Mouse (Mus musculus): ENCODE measurements around the gene Pcnx3. TPM values are rescaled to one million over a fixed set of nuclear protein-coding genes. Genes with fewer than 3 reads are reported as not detected.

Gene Pcnx3
- 39.7 and 43.7 TPM in 2 replicates for polyA plus RNA-seq (2011; ENCODE audit: insufficient read depth, insufficient read length, low read depth, missing spikeins)

DNA sequence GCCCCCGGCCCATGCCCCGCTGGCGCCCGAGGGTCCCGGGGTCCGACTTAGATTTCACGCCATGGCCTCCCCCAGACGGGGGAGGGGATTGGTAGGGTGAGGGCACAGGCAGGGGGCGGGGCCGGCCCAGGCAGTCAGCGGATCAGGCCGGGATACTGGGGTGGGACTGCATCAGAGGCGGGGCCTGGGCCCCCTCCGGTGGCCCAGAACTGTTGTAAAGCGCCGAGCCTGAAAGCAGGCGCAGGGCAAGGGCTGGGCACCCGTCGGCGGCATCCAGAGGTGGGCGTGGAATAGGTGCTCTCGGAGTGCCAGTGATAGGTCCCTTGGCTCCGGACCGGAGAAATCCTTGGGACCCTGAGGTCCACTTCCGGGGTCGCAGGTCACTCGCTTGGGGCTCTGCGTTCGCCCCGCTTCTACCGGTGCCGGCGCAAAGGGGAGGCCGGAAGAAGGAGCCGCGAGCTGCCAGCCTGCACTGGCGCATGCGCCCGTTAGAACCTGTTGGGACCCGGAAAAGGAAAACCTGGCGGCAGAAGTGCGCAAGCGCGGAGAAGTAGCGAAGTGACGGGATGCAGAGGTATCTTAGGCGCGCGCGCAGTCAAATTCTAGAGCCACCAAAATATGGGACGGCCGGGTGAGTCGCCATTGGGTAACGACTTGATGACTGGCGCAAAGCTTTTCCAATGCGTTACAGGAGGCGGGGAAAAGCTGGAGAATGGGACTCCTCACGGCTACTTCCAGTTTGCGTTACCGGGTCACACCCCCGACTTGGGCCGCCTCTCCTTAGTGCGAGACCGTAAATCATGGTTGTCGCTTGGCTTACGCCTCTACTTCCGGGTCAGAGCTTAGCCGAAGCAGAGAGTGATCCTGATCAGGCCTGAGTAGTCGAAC lies at the start of gene Pcnx3, which contains the start of gene Map3k11:
Gene Pcnx3 (minus strand): TSS at position 709 of the 888 bp plus-strand sequence.
Gene Map3k11 (plus strand): TSS at position 543 of the 888 bp plus-strand sequence.
- no peaks in the 10 kb centered on the region for H3K27me3 ChIP-seq (ENCODE audit: control insufficient read depth, insufficient read depth, low read length, poor library complexity, severe bottlenecking)
- no peak for TF ChIP-seq POLR2A (IDR thresholded peaks at IDR 0.05; ENCODE audit: insufficient read depth, low read length)
- 0 out of 2 replicates have a peak, but pooled peaks have one; percentile 14 for TF ChIP-seq EP300 (IDR thresholded peaks at IDR 0.05; ENCODE audit: insufficient read depth, low read depth, low read length)
- peaks cover 5% of the 10 kb centered on the region; the same call in 1 of the 2 replicates for H3K36me3 ChIP-seq (ENCODE audit: control insufficient read depth, insufficient read depth, low read length, poor library complexity, severe bottlenecking)
- no peaks in the 10 kb centered on the region for H3K4me1 ChIP-seq (ENCODE audit: control insufficient read depth, insufficient read depth, low read length)
- peak within 1 kb of the TSS; percentile 56 for H3K9ac ChIP-seq (ENCODE audit: low read depth, poor library complexity, severe bottlenecking)
- H3K27ac ChIP-seq (ENCODE audit: insufficient read depth, low read length), result peak within 1 kb of the TSS; percentile 80
- H3K9me3 ChIP-seq (replicated peaks; ENCODE audit: control insufficient read depth, insufficient read depth, low read length, poor library complexity, severe bottlenecking), result no peaks in the 10 kb centered on the region
- H3K4me3 ChIP-seq (ENCODE audit: low read depth, low read length), result peak within 1 kb of the TSS; percentile 81

- Histone ChIP-seq H3K4me3 (ENCODE audit: low read depth, low read length) (no peak overlapping the region), H3K36me3 (ENCODE audit: control insufficient read depth, insufficient read depth, low read length, poor library complexity, severe bottlenecking) (no peaks in the 10 kb centered on the region), H3K9ac (ENCODE audit: low read depth, poor library complexity, severe bottlenecking) (no peak overlapping the region), H3K4me1 (ENCODE audit: control insufficient read depth, insufficient read depth, low read length) (no peaks in the 10 kb centered on the region), H3K27ac (ENCODE audit: insufficient read depth, low read length) (no peak overlapping the region), H3K27me3 (ENCODE audit: control insufficient read depth, insufficient read depth, low read length, poor library complexity, severe bottlenecking) (no peaks in the 10 kb centered on the region), H3K9me3 (replicated peaks; ENCODE audit: control insufficient read depth, insufficient read depth, low read length, poor library complexity, severe bottlenecking) (no peaks in the 10 kb centered on the region)
- no peak for TF ChIP-seq POLR2A (IDR thresholded peaks at IDR 0.05; ENCODE audit: insufficient read depth, low read length)
- no peak for TF ChIP-seq CTCF (IDR thresholded peaks at IDR 0.05; ENCODE audit: low read depth, low read length)
- no peak for TF ChIP-seq EP300 (IDR thresholded peaks at IDR 0.05; ENCODE audit: insufficient read depth, low read depth, low read length)
Observed at GRCm38 (mm10) chr19:5734325-5734724, 45.6 kb upstream of the Pcnx3 start.

DNA sequence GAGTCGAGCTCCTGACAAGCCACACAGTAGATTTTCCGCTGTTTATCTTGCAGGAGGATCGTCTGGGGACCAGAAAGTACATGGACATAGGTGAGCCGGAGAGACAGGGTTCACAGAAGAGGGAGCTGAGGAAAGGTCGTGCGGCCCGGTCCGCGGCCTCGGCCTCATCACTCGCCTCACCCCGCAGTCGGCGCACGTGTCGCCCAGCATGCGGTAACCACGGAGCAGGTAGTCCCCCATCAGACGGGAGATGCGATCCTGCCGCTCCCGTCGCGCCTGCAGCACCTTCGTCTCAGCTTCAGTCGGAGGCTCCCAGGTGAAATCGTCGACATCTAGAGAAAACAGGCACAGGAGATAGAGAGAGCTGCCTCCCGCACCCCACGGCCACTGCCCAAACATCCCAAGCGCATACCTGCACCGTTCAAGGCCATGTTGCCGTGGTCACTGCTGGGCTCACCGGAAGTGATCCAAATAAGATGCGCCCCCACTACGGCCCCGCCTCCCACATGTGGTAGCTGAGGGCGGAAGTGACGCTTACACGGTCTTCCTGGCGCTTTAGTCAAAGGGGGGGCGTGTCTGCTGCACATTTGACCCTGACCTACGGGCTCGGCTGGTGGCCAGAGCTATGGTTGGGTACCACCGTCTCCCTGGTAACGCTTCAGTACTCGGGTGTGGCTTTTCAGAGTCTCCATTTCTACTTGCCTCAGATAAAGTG lies 42.7 kb upstream of the Pcnx3 start:
- Histone ChIP-seq H3K9ac (ENCODE audit: low read depth, poor library complexity, severe bottlenecking) (peak overlapping the region; percentile 59), H3K4me3 (ENCODE audit: low read depth, low read length) (peak overlapping the region; percentile 83), H3K27me3 (ENCODE audit: control insufficient read depth, insufficient read depth, low read length, poor library complexity, severe bottlenecking) (no peaks in the 10 kb centered on the region), H3K36me3 (ENCODE audit: control insufficient read depth, insufficient read depth, low read length, poor library complexity, severe bottlenecking) (no peaks in the 10 kb centered on the region), H3K4me1 (ENCODE audit: control insufficient read depth, insufficient read depth, low read length) (no peaks in the 10 kb centered on the region), H3K27ac (ENCODE audit: insufficient read depth, low read length) (no peak overlapping the region), H3K9me3 (replicated peaks; ENCODE audit: control insufficient read depth, insufficient read depth, low read length, poor library complexity, severe bottlenecking) (no peaks in the 10 kb centered on the region)
- TF ChIP-seq CTCF (IDR thresholded peaks at IDR 0.05; ENCODE audit: low read depth, low read length) (no peak), EP300 (IDR thresholded peaks at IDR 0.05; ENCODE audit: insufficient read depth, low read depth, low read length) (peak; percentile 50; the same call in 1 of the 2 replicates), POLR2A (IDR thresholded peaks at IDR 0.05; ENCODE audit: insufficient read depth, low read length) (peak; percentile 73)

- H3K4me1 ChIP-seq (ENCODE audit: control insufficient read depth, insufficient read depth, low read length), result no peaks in the 10 kb centered on the region
- TF ChIP-seq CTCF (IDR thresholded peaks at IDR 0.05; ENCODE audit: low read depth, low read length), result no peak
- TF ChIP-seq EP300 (IDR thresholded peaks at IDR 0.05; ENCODE audit: insufficient read depth, low read depth, low read length), result no peak
- no peak for TF ChIP-seq POLR2A (IDR thresholded peaks at IDR 0.05; ENCODE audit: insufficient read depth, low read length)
- H3K9me3 ChIP-seq (replicated peaks; ENCODE audit: control insufficient read depth, insufficient read depth, low read length, poor library complexity, severe bottlenecking), result no peaks in the 10 kb centered on the region
- no peaks in the 10 kb centered on the region for H3K36me3 ChIP-seq (ENCODE audit: control insufficient read depth, insufficient read depth, low read length, poor library complexity, severe bottlenecking)
- no peak overlapping the region for H3K27ac ChIP-seq (ENCODE audit: insufficient read depth, low read length)
- peak overlapping the region; percentile 83 for H3K4me3 ChIP-seq (ENCODE audit: low read depth, low read length)
- H3K27me3 ChIP-seq (ENCODE audit: control insufficient read depth, insufficient read depth, low read length, poor library complexity, severe bottlenecking), result no peaks in the 10 kb centered on the region
- peak overlapping the region; percentile 59 for H3K9ac ChIP-seq (ENCODE audit: low read depth, poor library complexity, severe bottlenecking)
Observed at GRCm38 (mm10) chr19:5730314-5731186, 41.8 kb upstream of the Pcnx3 start.

DNA sequence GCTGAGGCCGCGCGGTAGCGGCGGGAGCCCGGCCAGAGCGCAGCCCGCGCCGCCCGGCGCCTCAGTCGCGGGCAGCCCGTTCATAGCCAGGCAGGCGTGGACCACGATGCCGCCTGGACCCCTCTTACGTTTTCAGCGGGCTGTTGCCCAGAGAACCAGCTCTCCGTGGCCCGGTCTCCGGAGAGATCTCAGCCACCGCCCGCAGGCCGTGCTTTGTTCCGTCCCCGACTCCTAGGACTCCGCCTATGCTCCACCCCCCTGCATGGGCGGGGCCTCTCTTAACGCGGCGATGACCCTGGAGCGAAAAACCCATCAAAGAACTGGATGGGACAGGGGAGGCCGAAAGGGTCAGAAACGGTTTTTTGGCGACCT lies 40.7 kb upstream of the Pcnx3 start, which contains the start of gene Fam89b:
Gene Fam89b (minus strand): TSS at position 210 of the 372 bp plus-strand sequence.
- Histone ChIP-seq H3K27ac (ENCODE audit: insufficient read depth, low read length) (no peak within 1 kb of the TSS), H3K4me3 (ENCODE audit: low read depth, low read length) (peak within 1 kb of the TSS; percentile 91), H3K36me3 (ENCODE audit: control insufficient read depth, insufficient read depth, low read length, poor library complexity, severe bottlenecking) (no peaks in the 10 kb centered on the region), H3K9ac (ENCODE audit: low read depth, poor library complexity, severe bottlenecking) (peak within 1 kb of the TSS; percentile 95), H3K9me3 (replicated peaks; ENCODE audit: control insufficient read depth, insufficient read depth, low read length, poor library complexity, severe bottlenecking) (no peaks in the 10 kb centered on the region), H3K4me1 (ENCODE audit: control insufficient read depth, insufficient read depth, low read length) (no peaks in the 10 kb centered on the region), H3K27me3 (ENCODE audit: control insufficient read depth, insufficient read depth, low read length, poor library complexity, severe bottlenecking) (no peaks in the 10 kb centered on the region)
- TF ChIP-seq POLR2A (IDR thresholded peaks at IDR 0.05; ENCODE audit: insufficient read depth, low read length) (peak; percentile 74), CTCF (IDR thresholded peaks at IDR 0.05; ENCODE audit: low read depth, low read length) (no peak), EP300 (IDR thresholded peaks at IDR 0.05; ENCODE audit: insufficient read depth, low read depth, low read length) (no peak)
